Mouse (Mus musculus): ENCODE measurements at regions not wholly inside any gene's neighbourhood (a gene's known extent, or its start where the extent isn't known, plus 50 kb on each side); places are given as distances from the start of the nearest gene placed in this dataset.
"Not testable (repeated sequence)": the region's sequence is repeated elsewhere in the genome, so short reads cannot be mapped to it uniquely, and the experiment has no call there.

DNA sequence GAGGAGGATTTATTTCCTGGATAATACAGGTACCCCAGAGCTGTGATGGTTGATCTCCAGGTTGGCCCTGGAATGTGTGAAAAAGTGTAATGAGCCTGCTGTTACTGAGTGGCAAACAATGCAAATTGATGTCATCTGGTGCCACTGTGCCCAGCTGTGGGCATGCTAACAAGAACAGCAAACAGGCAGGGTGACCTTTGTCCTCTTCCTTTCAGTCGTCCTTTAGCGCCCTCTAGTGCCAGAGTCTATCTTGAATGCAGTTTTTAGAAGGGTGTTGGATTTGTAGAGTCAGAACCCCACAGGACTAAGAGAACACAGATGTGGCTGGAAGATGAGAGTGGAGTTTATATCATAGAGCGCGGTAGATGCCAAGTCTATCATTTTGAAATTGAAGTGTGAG lies 164.3 kb downstream of the Sdhaf3 start:
- peak; percentile 14 to 20 for DNase-seq

DNA sequence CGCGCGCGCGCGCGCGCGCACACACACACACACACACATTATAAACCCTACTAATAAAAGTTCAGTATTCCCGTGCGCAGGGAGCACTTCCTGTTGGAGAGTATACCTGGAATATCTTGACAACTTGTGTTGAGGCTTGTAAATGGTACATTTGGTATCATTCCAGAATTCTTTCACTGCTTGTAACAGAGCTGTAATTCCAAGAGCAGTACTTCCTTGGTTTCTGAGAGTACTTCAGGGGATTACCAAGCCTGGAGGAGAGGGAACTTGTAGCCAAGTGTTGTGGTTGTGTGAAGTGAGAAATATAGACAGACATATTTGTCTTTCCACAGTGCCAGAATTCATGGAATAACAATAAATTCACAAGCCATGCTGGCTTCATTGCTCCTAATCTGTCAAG lies 177.2 kb downstream of the Sdhaf3 start:
- no peak for DNase-seq

- DNase-seq, result no peak
These were observed 178.3 kb downstream of the Sdhaf3 start for GRCm38 (mm10) chr6:7134062-7134461.

DNA sequence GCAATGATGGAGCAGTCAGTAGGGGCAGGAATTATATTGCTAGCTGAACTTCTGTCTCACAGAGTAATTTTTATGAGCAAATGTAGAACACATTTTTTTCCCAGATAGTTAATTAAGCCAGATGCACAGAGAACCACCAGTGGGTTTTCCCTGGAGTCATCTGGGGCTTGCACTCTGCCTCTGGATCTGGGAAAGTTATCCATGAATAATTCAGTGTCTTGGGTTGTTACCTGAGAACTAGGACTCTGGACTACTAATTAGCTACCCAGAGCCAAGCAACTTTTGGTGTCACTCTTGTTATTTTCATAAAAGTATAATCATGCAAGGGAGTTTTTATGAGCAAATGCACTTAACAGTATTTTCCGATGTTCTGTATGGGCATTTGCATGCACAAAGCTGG lies 179.1 kb downstream of the Sdhaf3 start:
- DNase-seq, result no peak

- no peak for DNase-seq
These were observed 225.9 kb downstream of the Sdhaf3 start for GRCm38 (mm10) chr6:7181711-7182110.

- no peak for DNase-seq
These were observed 243.3 kb downstream of the Sdhaf3 start for GRCm38 (mm10) chr6:7199046-7199599.

DNA sequence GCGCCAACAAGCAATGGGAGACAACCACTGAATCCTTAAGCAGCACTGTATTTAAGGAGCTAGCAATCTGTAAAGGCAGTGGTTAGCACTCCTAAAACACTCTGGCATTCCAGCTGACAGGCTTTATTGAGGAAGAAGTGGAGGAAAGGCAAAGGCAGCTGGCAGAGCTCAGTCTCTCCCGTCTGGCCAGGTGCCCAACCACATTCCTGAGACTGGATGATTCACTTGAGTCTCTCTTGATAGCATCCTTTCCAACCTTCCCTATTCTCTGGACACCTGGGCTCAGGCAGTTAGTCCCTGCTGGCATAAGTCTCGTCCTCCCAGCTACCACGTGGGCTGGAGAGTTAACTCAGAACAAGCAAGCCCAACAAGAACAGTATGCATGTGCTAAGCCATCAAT lies 260.1 kb downstream of the Sdhaf3 start:
- no peak for DNase-seq

GRCm38 (mm10) chr6:7252286-7252685 lies 296.5 kb downstream of the Sdhaf3 start:
- DNase-seq, result no peak

- DNase-seq, result no peak
These were observed 277.2 kb upstream of the Tac1 start for GRCm38 (mm10) chr6:7277431-7277830.

GRCm38 (mm10) chr6:7306956-7307355 lies 247.7 kb upstream of the Tac1 start:
- no peak for DNase-seq

DNA sequence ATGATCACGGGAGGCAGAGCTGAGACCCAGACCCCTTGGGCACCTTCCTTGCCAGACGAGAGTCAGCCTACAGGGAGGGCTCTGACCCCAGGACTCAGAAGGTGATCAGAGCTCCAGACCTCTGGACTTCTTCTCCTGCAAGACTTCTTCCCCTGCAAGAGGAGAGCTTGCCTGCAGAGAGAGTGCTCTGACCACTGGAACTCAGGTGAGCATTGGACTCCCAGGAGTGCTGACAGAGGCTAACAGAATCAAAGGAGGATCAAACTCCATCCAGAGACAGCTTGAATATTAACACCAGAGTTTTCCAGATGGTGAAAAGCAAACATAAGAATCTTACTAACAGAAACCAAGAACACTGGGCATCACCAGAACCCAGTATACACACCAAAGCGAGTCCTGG lies 241.2 kb upstream of the Tac1 start:
- no peak for DNase-seq

DNA sequence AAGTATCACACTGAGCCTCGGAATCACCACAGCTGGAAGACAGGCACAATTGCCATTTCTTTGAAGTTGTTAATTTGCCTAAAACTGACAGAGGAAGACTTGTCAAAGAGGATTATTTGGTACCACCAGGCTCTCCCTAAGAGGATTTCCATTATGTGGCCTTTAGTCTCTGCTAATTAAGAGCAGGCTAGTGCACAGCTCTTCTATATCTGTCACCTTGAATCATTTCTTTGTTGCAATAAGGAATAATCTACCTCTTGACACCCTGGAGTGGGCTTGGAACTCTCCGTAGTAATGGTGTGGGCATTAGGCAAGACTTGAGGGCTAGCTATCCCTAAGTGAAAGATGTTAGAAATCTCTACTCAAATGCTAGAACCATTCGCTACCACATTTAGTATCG lies 227.7 kb upstream of the Tac1 start:
- no peak for DNase-seq

GRCm38 (mm10) chr6:7356634-7357033 lies 198.0 kb upstream of the Tac1 start:
- DNase-seq, result no peak

DNA sequence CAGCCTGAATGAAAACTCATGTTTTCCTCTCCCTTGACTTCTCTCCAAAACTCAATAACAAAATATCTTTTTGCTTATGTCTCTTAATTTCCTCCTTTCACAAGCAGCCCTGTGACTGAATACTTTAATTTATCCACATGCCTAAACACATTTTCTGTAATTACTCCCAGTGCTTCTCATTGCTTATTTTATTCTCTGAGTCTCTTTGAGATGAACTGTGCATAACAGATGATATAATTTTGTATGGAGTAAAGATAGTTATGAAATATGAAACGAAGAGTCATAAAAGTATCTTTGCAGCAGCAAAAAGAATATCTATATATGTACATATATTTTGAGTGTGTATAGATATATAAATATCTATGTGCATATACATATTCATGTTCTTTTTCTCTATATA lies 187.5 kb upstream of the Tac1 start:
- no peak for DNase-seq

- DNase-seq, result no peak
These were observed 180.1 kb upstream of the Tac1 start for GRCm38 (mm10) chr6:7374629-7375028.

GRCm38 (mm10) chr6:7375851-7376250 lies 178.8 kb upstream of the Tac1 start:
- no peak for DNase-seq

- DNase-seq, result no peak
These were observed 176.0 kb upstream of the Tac1 start for GRCm38 (mm10) chr6:7378651-7379050.

DNA sequence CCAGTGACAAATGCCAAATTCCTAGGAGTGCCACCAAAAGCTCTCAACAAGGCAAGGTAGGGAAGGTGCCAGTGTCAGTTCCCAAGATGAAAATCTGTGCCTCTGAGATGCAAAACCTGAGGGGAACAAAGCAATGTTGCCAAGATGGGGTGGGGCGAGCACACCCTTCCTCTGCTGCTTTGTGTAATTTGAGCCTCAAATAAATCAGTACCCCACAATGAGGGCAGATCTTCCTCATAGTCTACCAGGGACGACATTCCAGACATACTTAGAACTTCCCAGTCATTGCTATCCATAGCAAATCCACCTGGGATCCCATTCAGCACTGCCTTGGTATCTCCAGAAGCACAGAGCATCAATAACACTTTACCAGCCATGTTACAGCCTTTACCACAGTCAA lies 129.9 kb upstream of the Tac1 start:
- no peak for DNase-seq

- DNase-seq, result no peak
These were observed 113.0 kb upstream of the Tac1 start for GRCm38 (mm10) chr6:7441725-7442124.

- not testable (repeated sequence) for DNase-seq
These were observed 112.4 kb upstream of the Tac1 start for GRCm38 (mm10) chr6:7442286-7442685.

GRCm38 (mm10) chr6:7455881-7456280 lies 98.8 kb upstream of the Tac1 start:
- DNase-seq, result no peak

DNA sequence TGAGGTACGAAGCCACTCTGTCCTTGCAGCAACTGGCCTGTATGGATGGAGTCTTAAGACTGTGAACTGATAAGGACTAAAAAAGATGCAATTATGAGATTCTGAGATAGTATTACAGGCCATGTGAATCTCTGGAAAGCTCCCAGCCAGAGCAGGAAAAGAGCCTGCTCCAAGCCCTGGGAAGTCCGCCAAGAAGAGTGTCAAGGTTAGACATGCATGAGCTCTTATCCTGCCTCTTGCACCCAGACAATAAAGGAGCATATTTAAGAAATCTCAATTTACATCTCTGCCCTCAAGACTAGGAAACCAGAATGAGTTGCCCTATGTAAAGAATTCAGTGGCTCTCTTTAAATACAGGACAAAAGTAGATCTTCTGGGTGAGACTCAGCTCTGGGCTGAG lies 90.8 kb upstream of the Tac1 start:
- peak; percentile 77 to 82 for DNase-seq

- peak; percentile 12 to 15 for DNase-seq
These were observed 90.3 kb upstream of the Tac1 start for GRCm38 (mm10) chr6:7464346-7464745.

DNA sequence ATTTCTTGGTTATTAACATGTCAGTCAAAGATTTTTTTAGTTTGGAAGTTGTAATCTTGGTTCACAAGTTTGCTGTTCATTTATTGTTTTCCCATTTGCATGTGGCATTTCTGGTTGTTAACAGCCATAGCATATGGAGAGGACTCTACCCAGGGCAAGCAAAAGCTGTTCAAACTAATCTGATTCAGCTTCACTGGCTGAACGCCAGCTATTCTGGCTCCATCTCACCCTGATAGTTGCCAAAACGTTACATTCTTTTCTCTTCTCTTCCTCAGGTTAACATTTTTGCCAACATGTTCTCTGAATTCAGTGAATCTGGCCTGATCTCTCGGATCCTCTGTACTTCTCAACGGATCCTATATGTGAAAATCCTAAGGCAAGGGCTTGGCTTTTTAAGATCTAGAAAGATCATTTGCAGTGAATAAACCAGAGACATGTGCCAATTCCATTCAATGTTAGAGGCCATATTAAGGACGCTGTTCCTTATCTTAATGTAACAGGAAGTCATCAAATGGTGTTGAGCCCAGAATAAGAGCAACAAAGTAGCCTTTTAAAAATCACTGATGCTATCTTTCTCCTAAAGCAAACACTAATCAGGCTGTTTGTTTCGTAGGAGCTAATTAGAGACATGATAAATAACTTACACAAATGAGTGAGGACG lies 82.2 kb upstream of the Tac1 start:
- peak; percentile 86 to 88 for DNase-seq

DNA sequence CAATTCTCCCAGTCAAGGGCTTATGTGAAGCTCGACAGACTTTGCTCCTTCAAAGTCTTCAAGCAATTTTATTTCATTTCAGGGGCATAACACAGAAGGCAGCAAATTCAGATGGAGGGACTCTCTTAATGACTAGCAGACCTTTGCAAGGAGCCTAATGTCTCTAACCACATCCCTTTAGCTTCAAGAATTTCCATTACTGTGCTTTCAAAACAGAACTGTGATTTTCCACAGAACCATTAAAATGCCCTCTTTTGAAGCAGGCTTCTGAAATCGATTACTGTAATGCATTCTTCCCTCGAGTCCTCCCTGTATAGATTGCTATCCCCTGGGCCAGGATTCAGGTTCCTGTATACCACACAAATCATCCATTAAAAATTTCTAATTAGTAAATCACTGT lies 80.9 kb upstream of the Tac1 start:
- DNase-seq, result no peak

Measured in cerebellum, adult 18-20 months (tissue).